Mouse (Mus musculus): ENCODE results near the gene Pex11b. TPM values are rescaled to one million over a fixed set of nuclear protein-coding genes. Genes with fewer than 3 reads are reported as not detected.
"Not testable (repeated sequence)": the region's sequence is repeated elsewhere in the genome, so short reads cannot be mapped to it uniquely, and the experiment has no call there.

Gene Pex11b
- total and polyA plus RNA-seq, 2 experiments from 2014 or later: 41.7 to 46.6 TPM

DNA sequence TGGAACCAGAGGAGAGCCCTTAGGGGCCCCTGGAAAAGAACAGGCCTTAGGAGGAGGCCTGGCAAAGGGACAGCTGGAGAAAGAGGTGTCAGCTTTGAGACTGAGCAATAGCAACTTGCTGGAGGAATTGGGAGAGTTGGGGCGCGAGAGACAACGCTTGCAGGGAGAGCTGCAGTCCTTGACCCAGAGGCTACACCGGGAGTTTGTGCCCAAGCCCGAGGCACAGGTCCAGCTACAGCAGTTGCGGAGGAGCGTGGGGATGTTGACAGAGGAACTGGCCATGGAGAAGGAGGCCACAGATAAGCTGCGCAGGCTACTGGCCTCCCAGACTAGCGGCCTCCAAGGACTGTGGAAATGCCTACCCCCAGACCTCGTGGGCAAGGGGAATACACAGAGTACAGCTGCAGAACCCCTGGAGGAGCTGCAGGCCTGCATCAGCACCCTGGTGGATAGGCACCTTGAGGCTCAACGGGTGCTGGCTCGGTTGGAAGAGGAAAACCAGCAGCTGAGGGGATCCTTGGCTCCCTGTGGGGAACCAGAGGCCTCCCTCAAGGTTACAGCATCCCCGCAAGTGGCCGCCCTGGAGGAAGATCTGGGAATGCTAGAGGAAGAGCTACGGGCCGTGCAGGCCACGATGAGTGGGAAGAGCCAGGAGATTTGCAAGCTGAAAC, 49.1 kb downstream of the Pex11b start:
- no peak for DNase-seq (ENCODE audit: low spot score)
- Histone ChIP-seq H3K27me3 (ENCODE audit: control insufficient read depth, insufficient read depth, low read length) (peaks cover 35% of the 10 kb centered on the region), H3K4me3 (ENCODE audit: low read depth, low read length) (peak overlapping the region; percentile 21), H3K27ac (ENCODE audit: low read depth) (no peak overlapping the region), H3K9ac (replicated peaks; ENCODE audit: low read depth, low read length) (no peak overlapping the region), H3K4me2 (ENCODE audit: low read depth, low read length) (peak overlapping the region; percentile 48), H3K4me1 (ENCODE audit: control insufficient read depth, insufficient read depth) (no peaks in the 10 kb centered on the region), H3K36me3 (replicated peaks; ENCODE audit: control insufficient read depth, insufficient read depth, low read length) (no peaks in the 10 kb centered on the region), H3K9me3 (replicated peaks; ENCODE audit: control insufficient read depth, low read length) (no peaks in the 10 kb centered on the region)
- WGBS: 40% methylated on average over 17 of the region's 17 CpGs
- TF ChIP-seq CTCF (IDR thresholded peaks at IDR 0.05; ENCODE audit: low read depth) (no peak), EP300 (IDR thresholded peaks at IDR 0.05; ENCODE audit: low read depth) (no peak)
- ATAC-seq (ENCODE audit: insufficient read depth, low read depth): no peak

DNA sequence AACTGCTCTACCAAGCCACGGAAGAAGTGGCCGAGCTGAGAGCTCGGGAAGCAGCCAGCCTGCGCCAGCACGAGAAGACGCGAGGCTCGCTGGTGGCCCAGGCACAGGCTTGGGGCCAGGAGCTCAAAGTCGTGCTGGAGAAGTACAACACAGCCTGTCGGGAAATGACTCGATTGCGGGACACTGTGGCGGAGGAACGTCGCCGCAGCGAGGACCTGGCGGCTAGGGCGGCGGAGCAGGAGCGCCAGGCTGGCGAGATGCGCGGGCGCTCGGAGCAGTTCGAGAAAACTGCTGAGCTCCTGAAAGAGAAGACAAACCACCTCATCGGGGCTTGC, 49.6 kb downstream of the Pex11b start:
- WGBS: 13% methylated on average over 28 of the region's 28 CpGs
- no peak for ATAC-seq (ENCODE audit: insufficient read depth, low read depth)

DNA sequence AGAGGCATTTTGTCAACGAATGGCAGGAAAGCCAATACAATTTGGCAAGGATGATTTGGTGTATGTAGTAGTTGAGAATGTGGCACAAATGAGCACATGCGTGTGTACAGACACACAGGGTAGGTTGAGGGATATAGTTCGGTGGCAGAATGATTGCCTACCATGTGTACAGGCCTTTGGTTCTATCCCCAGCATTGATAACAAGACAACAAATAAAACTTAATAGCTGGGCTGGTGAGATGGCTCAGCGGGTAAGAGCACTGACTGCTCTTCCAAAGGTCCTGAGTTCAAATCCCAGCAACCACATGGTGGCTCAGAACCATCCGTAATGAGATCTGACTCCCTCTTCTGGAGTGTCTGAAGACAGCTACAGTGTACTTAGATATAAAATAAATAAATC, 50.9 kb downstream of the Pex11b start:
- ATAC-seq (ENCODE audit: insufficient read depth, low read depth); H3K9me3 ChIP-seq (replicated peaks; ENCODE audit: control insufficient read depth, low read length); H3K4me2 ChIP-seq (ENCODE audit: low read depth, low read length); H3K36me3 ChIP-seq (replicated peaks; ENCODE audit: control insufficient read depth, insufficient read depth, low read length); H3K4me1 ChIP-seq (ENCODE audit: control insufficient read depth, insufficient read depth); DNase-seq (ENCODE audit: low spot score); H3K9ac ChIP-seq (replicated peaks; ENCODE audit: low read depth, low read length); H3K27ac ChIP-seq (ENCODE audit: low read depth); H3K4me3 ChIP-seq (ENCODE audit: low read depth, low read length): not testable (repeated sequence)
- peaks cover 27% of the 10 kb centered on the region; the same call in 1 of the 2 replicates for H3K27me3 ChIP-seq (ENCODE audit: control insufficient read depth, insufficient read depth, low read length)
- 87% methylated on average over 5 of the region's 5 CpGs for WGBS

More for the DNA sequence above, 49.6 kb downstream of the Pex11b start:
- Histone ChIP-seq H3K27ac (ENCODE audit: low read depth) (no peak overlapping the region), H3K9ac (replicated peaks; ENCODE audit: low read depth, low read length) (0 out of 2 replicates have a peak overlapping the region, but pooled peaks have one; percentile 6), H3K27me3 (ENCODE audit: control insufficient read depth, insufficient read depth, low read length) (peaks cover 31% of the 10 kb centered on the region), H3K4me3 (ENCODE audit: low read depth, low read length) (peak overlapping the region; percentile 21), H3K36me3 (replicated peaks; ENCODE audit: control insufficient read depth, insufficient read depth, low read length) (no peaks in the 10 kb centered on the region), H3K4me2 (ENCODE audit: low read depth, low read length) (peak overlapping the region; percentile 48), H3K9me3 (replicated peaks; ENCODE audit: control insufficient read depth, low read length) (no peaks in the 10 kb centered on the region), H3K4me1 (ENCODE audit: control insufficient read depth, insufficient read depth) (no peaks in the 10 kb centered on the region)
- DNase-seq (ENCODE audit: low spot score): no peak
- no peak for TF ChIP-seq CTCF (IDR thresholded peaks at IDR 0.05; ENCODE audit: low read depth)
- TF ChIP-seq EP300 (IDR thresholded peaks at IDR 0.05; ENCODE audit: low read depth): no peak

DNA sequence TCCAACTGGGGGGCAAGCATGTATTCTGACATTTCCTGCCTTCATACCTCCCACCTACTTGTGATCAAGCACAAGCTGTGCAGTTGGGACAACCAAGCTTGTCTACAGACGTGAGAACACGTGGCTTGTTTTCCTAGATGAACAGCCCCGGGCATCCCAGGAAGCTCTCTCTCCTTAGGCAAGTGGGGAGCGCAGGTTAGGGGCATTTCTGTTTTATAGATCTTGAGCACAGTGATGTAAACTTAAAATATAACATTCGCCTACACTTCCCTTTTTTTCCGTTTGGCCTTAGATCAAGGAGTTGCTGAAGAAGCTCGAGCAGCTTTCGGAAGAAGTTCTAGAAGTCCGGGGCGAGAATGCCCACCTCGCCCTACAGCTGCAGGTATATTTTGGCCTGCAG, 53.7 kb downstream of the Pex11b start:
- Histone ChIP-seq H3K9me3 (replicated peaks; ENCODE audit: control insufficient read depth, low read length) (no peaks in the 10 kb centered on the region), H3K9ac (replicated peaks; ENCODE audit: low read depth, low read length) (no peak overlapping the region), H3K27ac (ENCODE audit: low read depth) (no peak overlapping the region), H3K4me2 (ENCODE audit: low read depth, low read length) (no peak overlapping the region), H3K4me1 (ENCODE audit: control insufficient read depth, insufficient read depth) (no peaks in the 10 kb centered on the region), H3K27me3 (ENCODE audit: control insufficient read depth, insufficient read depth, low read length) (peaks cover 19% of the 10 kb centered on the region; the same call in 1 of the 2 replicates), H3K36me3 (replicated peaks; ENCODE audit: control insufficient read depth, insufficient read depth, low read length) (no peaks in the 10 kb centered on the region), H3K4me3 (ENCODE audit: low read depth, low read length) (no peak overlapping the region)
- 70% methylated on average over 11 of the region's 11 CpGs for WGBS
- TF ChIP-seq CTCF (IDR thresholded peaks at IDR 0.05; ENCODE audit: low read depth) (no peak), EP300 (IDR thresholded peaks at IDR 0.05; ENCODE audit: low read depth) (no peak)
- ATAC-seq (ENCODE audit: insufficient read depth, low read depth) (no peak), DNase-seq (ENCODE audit: low spot score) (no peak)

DNA sequence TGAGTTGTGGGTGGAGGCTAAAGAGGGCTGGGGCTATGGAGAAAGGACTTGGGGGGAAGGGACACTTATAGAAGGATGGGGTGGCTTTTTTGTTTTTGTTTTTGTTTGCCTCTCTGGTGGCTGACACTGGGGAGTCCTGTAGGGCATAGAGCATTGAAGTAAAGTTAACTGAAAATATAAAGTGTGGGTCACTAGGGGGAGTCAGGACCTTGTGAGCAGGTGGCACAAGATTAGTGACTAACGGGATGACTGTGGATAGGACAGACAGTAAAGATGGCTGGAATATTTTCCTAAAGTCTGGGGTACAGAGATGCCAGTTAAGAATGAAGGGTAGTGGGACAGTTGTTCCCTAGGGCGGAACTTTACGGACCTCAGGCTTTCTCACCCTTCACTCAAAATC, 55.1 kb downstream of the Pex11b start:
- WGBS: 57% methylated on average over 3 of the region's 3 CpGs
- ATAC-seq (ENCODE audit: insufficient read depth, low read depth): no peak
- DNase-seq (ENCODE audit: low spot score): no peak

DNA sequence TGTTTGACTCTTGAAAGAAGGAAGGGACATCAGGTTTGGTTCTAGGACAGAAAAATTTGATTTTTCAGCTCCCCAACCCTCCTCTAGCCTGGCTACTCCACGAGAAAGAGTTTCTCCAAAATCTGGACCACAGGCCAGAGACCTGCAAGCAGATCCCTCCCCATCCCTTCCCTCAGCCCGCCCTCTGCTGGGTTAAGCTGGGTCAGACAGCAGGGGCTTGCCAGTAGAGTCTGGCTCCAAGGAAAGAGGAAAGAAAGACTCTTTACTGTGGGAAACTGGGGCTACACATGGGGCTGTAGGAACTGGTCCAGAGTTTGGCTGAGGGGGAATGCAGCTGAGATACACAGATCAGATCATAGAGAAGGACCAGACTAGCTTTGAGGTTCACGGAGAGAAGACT, 57.3 kb downstream of the Pex11b start:
- TF ChIP-seq EP300 (IDR thresholded peaks at IDR 0.05; ENCODE audit: low read depth) (no peak), CTCF (IDR thresholded peaks at IDR 0.05; ENCODE audit: low read depth) (peak; percentile 48)
- Histone ChIP-seq H3K9ac (replicated peaks; ENCODE audit: low read depth, low read length) (no peak overlapping the region), H3K36me3 (replicated peaks; ENCODE audit: control insufficient read depth, insufficient read depth, low read length) (no peaks in the 10 kb centered on the region), H3K9me3 (replicated peaks; ENCODE audit: control insufficient read depth, low read length) (no peaks in the 10 kb centered on the region), H3K4me1 (ENCODE audit: control insufficient read depth, insufficient read depth) (no peaks in the 10 kb centered on the region; the same call in 1 of the 2 replicates), H3K27ac (ENCODE audit: low read depth) (no peak overlapping the region), H3K4me2 (ENCODE audit: low read depth, low read length) (no peak overlapping the region), H3K27me3 (ENCODE audit: control insufficient read depth, insufficient read depth, low read length) (no peaks in the 10 kb centered on the region), H3K4me3 (ENCODE audit: low read depth, low read length) (no peak overlapping the region)
- 22% methylated on average over 3 of the region's 3 CpGs for WGBS
- DNase-seq (ENCODE audit: low spot score): peak; percentile 38
- ATAC-seq (ENCODE audit: insufficient read depth, low read depth): no peak

More for the DNA sequence above, 55.1 kb downstream of the Pex11b start:
- peaks cover 7% of the 10 kb centered on the region; the same call in 1 of the 2 replicates for H3K27me3 ChIP-seq (ENCODE audit: control insufficient read depth, insufficient read depth, low read length)
- H3K4me3 ChIP-seq (ENCODE audit: low read depth, low read length): no peak overlapping the region
- no peak overlapping the region for H3K27ac ChIP-seq (ENCODE audit: low read depth)
- no peak overlapping the region for H3K9ac ChIP-seq (replicated peaks; ENCODE audit: low read depth, low read length)
- H3K4me2 ChIP-seq (ENCODE audit: low read depth, low read length): no peak overlapping the region
- H3K36me3 ChIP-seq (replicated peaks; ENCODE audit: control insufficient read depth, insufficient read depth, low read length): no peaks in the 10 kb centered on the region
- no peaks in the 10 kb centered on the region for H3K4me1 ChIP-seq (ENCODE audit: control insufficient read depth, insufficient read depth)
- H3K9me3 ChIP-seq (replicated peaks; ENCODE audit: control insufficient read depth, low read length): no peaks in the 10 kb centered on the region
- TF ChIP-seq CTCF (IDR thresholded peaks at IDR 0.05; ENCODE audit: low read depth) (peak; percentile 41), EP300 (IDR thresholded peaks at IDR 0.05; ENCODE audit: low read depth) (no peak)
